Mouse (Mus musculus) intestine, embryonic 14.5 days (tissue): ENCODE measurements around the gene Irf3. TPM values are rescaled to one million over a fixed set of nuclear protein-coding genes. Genes with fewer than 3 reads are reported as not detected.

Source experiments
- ATAC-seq: fragments of 200-750 bp; cut with Nextera tagmentation; replicated peaks from 2 replicates; pipeline ENCODE4 v1.8.0; 2017; ENCODE audit warnings: low read depth, moderate number of reproducible peaks, moderate TSS enrichment, moderate library complexity; ENCODE audit not compliant: low FRiP score, low TSS enrichment
- DNase-seq: peaks from one replicate; pipeline ENCODE4 v3.0.0-alpha.2; 2018; ENCODE audit warnings: low spot score
- H3K27ac ChIP-seq: fragments of 300-500 bp; sonication (generic); 2 replicates; pipeline ENCODE4 v1.5.1; 2014; ENCODE audit warnings: low read depth, mild to moderate bottlenecking, control low read depth
- H3K27me3 ChIP-seq: fragments of 300-500 bp; sonication (generic); replicated peaks from 2 replicates; pipeline ENCODE4 v1.6.1; 2014; ENCODE audit warnings: low read length, control low read depth; ENCODE audit not compliant: control insufficient read depth, insufficient read depth
- H3K36me3 ChIP-seq: fragments of 300-500 bp; sonication (generic); 2 replicates; pipeline ENCODE4 v1.6.1; 2014; ENCODE audit warnings: low read length, control low read depth; ENCODE audit not compliant: control insufficient read depth, insufficient read depth
- H3K4me1 ChIP-seq: fragments of 300-500 bp; sonication (generic); replicated peaks from 2 replicates; pipeline ENCODE4 v1.6.1; 2014; ENCODE audit warnings: low read length, control low read depth, mixed read lengths; ENCODE audit not compliant: control insufficient read depth, insufficient read depth
- H3K4me2 ChIP-seq: fragments of 300-500 bp; sonication (generic); 2 replicates; pipeline ENCODE4 v1.6.1; 2014; ENCODE audit warnings: low read length
- H3K4me3 ChIP-seq: fragments of 300-500 bp; sonication (generic); 2 replicates; pipeline ENCODE4 v1.5.1; 2014; ENCODE audit warnings: low read depth, low read length, control low read depth, mixed read lengths
- H3K9ac ChIP-seq: fragments of 300-500 bp; sonication (generic); 2 replicates; pipeline ENCODE4 v1.6.1; 2014; ENCODE audit warnings: mild to moderate bottlenecking, low read length
- H3K9me3 ChIP-seq: fragments of 300-500 bp; sonication (generic); 2 replicates; pipeline ENCODE4 v1.6.1; 2016; ENCODE audit warnings: low read length, control low read depth; ENCODE audit not compliant: control insufficient read depth
- WGBS: fragments of 180-500 bp; shearing (Covaris S2); extraction: QIAGEN DNeasy Blood & Tissue Kit; methylation state at CpG from one replicate; pipeline ENCODE4 v1.1.7; 2014; 5-methylcytosine and 5-hydroxymethylcytosine counted together
- polyA plus RNA-seq: library from polyadenylated mRNA; unstranded; fragments of >200 nt; fragmentation: Nextera tagmentation; extraction: Ambion mirVana; gene quantifications from 2 replicates; pipeline ENCODE4 v1.2.1, GENCODE M21; 2014

The Irf3 gene
- polyA plus RNA-seq, 1 experiment from 2014 or later: 91.7 TPM

DNA sequence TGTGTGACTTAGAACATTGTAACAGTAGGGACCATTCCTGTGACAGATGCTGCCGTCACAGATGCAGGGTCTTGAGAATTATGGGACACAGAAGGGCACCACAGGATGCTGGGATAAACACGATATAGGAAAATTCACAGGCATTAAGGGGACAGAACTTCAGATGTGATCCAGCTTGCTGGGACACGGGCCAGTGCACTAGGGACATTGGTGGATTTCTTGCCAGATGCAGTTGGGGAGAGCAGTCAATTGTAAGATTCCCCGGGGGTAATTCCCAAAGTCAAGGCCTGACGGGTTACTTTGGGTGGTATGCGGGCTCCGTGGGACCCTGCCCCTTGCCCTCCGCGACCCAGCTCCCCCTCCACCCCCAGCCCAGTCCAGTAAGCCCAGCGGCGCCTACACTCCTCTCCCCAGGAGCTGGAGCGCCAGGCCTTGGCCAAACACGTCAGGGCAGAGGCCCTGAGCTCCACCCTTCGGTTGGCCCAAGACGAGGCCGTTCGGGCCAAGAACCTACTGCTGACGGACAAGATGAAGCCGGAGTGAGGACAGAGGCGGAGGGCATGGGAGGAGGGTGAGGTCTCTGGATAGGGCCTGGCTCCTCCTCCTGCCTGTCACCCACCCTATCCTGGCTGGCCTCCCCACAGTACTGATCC lies 40.1 kb upstream of the Irf3 start:
- ATAC-seq: no peak
- WGBS: 77% methylated on average over 20 of the region's 20 CpGs

GRCm38 (mm10) chr7:44958208-44958607 lies 39.2 kb upstream of the Irf3 start:
- Histone ChIP-seq H3K4me2 (no peak overlapping the region), H3K27me3 (no peaks in the 10 kb centered on the region), H3K9me3 (no peaks in the 10 kb centered on the region), H3K4me1 (no peaks in the 10 kb centered on the region), H3K36me3 (peaks cover 17% of the 10 kb centered on the region), H3K9ac (no peak overlapping the region), H3K4me3 (no peak overlapping the region), H3K27ac (no peak overlapping the region)
- ATAC-seq: no peak
- WGBS: 54% methylated on average over 7 of the region's 7 CpGs
- no peak for DNase-seq

More for the DNA sequence above, 40.1 kb upstream of the Irf3 start:
- H3K9me3 ChIP-seq: no peaks in the 10 kb centered on the region
- DNase-seq: no peak
- H3K27ac ChIP-seq: no peak overlapping the region
- H3K27me3 ChIP-seq: no peaks in the 10 kb centered on the region
- peaks cover 13% of the 10 kb centered on the region; the same call in 1 of the 2 replicates for H3K36me3 ChIP-seq
- H3K4me2 ChIP-seq: no peak overlapping the region
- H3K4me3 ChIP-seq: no peak overlapping the region
- no peak overlapping the region for H3K9ac ChIP-seq
- H3K4me1 ChIP-seq: no peaks in the 10 kb centered on the region

DNA sequence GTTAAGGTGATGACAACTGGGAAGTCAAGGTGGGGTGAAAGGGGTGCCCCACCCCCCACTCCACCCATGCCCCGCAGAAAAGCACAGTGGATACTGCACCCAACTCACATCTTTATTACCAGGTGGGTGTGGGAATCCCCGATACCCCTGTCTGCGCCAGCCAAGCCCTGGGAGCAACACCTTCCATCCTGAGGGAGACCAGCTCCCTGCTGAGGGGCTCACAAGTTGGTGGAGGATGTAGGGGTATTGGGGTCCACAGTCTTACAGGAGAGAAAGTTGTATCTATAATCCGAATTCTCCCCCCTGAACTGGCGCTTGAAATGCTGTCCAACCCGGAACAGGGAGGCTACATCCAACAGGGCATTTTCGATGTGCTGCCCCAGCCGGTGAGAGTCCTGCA lies 38.2 kb upstream of the Irf3 start:
- ATAC-seq: no peak
- Histone ChIP-seq H3K36me3 (peaks cover 20% of the 10 kb centered on the region), H3K27ac (no peak overlapping the region), H3K4me1 (no peaks in the 10 kb centered on the region), H3K9ac (no peak overlapping the region), H3K27me3 (no peaks in the 10 kb centered on the region), H3K9me3 (no peaks in the 10 kb centered on the region), H3K4me3 (no peak overlapping the region), H3K4me2 (no peak overlapping the region)
- no peak for DNase-seq
- 81% methylated on average over 8 of the region's 8 CpGs for WGBS

- Histone ChIP-seq H3K4me1 (no peaks in the 10 kb centered on the region), H3K9ac (no peak overlapping the region), H3K27ac (no peak overlapping the region), H3K4me3 (no peak overlapping the region), H3K36me3 (peaks cover 21% of the 10 kb centered on the region), H3K9me3 (no peaks in the 10 kb centered on the region), H3K27me3 (no peaks in the 10 kb centered on the region), H3K4me2 (no peak overlapping the region)
- no peak for ATAC-seq
- 85% methylated on average over 10 of the region's 10 CpGs for WGBS
- DNase-seq: no peak
These were observed 37.5 kb upstream of the Irf3 start for GRCm38 (mm10) chr7:44959874-44960511.

DNA sequence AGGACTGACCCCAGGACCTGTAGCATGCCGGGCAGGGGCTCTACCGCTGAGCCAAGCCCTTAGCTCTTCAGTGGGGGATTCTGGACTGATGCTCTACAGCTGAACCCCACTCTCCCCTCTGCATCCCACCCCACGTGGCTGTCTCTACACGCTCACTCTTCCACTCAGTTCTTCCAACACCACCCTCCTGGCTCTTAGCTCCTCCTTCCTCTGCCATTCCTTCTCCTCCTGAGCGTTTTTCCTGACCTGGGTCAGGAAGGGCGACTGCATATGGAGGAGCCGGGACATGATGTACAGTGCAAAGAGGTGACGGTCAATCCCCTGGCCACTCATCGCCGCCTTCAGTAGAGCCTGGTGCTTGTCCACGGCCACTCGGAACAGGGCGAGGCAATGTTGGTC lies 36.9 kb upstream of the Irf3 start:
- 88% methylated on average over 13 of the region's 13 CpGs for WGBS
- Histone ChIP-seq H3K4me3 (no peak overlapping the region), H3K4me1 (no peaks in the 10 kb centered on the region), H3K27ac (no peak overlapping the region), H3K27me3 (no peaks in the 10 kb centered on the region), H3K36me3 (peaks cover 24% of the 10 kb centered on the region), H3K9me3 (no peaks in the 10 kb centered on the region), H3K4me2 (no peak overlapping the region), H3K9ac (no peak overlapping the region)
- DNase-seq (no peak), ATAC-seq (no peak)

DNA sequence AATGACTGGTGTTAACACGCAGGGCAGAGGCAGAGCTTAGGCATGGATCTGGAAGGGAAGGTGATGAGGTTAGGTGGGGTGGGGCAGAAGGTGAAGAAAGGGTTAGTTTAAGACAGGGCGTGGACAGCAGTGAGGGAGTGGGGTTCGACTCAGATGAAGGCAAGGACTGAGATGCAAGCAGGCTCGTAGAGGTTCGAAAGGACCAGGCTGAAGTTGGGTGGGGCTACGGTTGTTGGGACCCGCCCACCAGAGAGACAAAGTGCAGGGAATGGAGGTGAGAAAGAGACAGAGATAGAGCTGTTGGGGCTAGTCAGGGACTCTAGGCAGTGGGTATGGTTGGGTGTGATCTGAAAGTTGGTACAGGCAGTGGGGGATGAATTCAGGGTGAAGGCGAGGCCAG lies 35.1 kb upstream of the Irf3 start:
- Histone ChIP-seq H3K9ac (no peak overlapping the region), H3K4me2 (no peak overlapping the region), H3K9me3 (no peaks in the 10 kb centered on the region), H3K27me3 (no peaks in the 10 kb centered on the region), H3K4me1 (no peaks in the 10 kb centered on the region), H3K4me3 (no peak overlapping the region), H3K27ac (no peak overlapping the region), H3K36me3 (peaks cover 29% of the 10 kb centered on the region)
- ATAC-seq (no peak), DNase-seq (no peak)
- WGBS: 60% methylated on average over 8 of the region's 8 CpGs

DNA sequence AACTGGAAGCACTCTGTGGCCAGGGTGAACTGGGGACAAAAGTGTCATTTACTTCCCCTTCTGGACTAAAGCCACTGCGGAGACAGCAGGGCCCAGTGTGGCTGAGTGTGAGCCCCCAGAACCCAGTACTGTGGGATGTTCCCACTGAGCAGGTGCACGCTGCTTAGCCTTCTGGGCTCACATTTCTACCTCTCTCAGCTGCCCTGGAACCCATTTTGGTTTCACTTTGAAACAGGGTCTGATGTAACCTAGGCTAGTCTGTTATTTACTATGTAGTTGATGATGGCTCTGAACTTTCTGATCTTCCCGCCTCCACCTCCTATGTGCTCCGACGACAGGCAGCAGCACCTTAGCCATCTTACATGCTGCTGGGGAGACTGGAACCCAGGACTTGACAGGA lies 34.6 kb upstream of the Irf3 start:
- H3K9me3 ChIP-seq: no peaks in the 10 kb centered on the region
- H3K27ac ChIP-seq: no peak overlapping the region
- 90% methylated on average over 5 of the region's 5 CpGs for WGBS
- H3K4me2 ChIP-seq: no peak overlapping the region
- H3K9ac ChIP-seq: no peak overlapping the region
- no peak for DNase-seq
- peaks cover 29% of the 10 kb centered on the region for H3K36me3 ChIP-seq
- no peak overlapping the region for H3K4me3 ChIP-seq
- no peaks in the 10 kb centered on the region for H3K4me1 ChIP-seq
- no peaks in the 10 kb centered on the region for H3K27me3 ChIP-seq
- ATAC-seq: no peak

DNA sequence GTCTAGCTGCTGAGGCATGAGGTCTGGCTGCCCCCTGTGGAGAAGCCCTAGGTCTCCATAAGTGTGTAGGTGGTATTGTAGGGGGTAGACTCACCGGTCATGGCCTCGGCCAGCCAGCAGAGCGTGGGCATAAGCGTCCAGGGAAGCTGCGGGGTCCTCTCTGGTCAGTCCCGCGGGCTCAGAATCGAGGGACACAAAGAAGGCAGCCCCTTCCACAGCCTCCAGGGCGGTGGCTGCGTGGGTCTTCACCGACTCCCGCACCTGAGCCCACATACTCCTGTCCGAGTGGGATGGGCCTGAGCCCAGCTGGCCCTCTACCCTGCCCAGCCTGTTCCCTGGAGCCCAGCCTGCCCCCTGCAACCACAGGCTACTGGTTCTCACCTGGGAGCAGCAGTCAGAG lies 32.5 kb upstream of the Irf3 start:
- Histone ChIP-seq H3K9me3 (no peaks in the 10 kb centered on the region), H3K27ac (no peak overlapping the region), H3K36me3 (peaks cover 29% of the 10 kb centered on the region), H3K9ac (no peak overlapping the region), H3K4me3 (no peak overlapping the region), H3K4me2 (no peak overlapping the region), H3K27me3 (no peaks in the 10 kb centered on the region), H3K4me1 (no peaks in the 10 kb centered on the region)
- WGBS: 95% methylated on average over 13 of the region's 13 CpGs
- DNase-seq (no peak), ATAC-seq (no peak)

GRCm38 (mm10) chr7:44965975-44966374 lies 31.5 kb upstream of the Irf3 start:
- DNase-seq (no peak), ATAC-seq (no peak)
- Histone ChIP-seq H3K27ac (no peak overlapping the region), H3K4me1 (peaks cover 2% of the 10 kb centered on the region), H3K36me3 (peaks cover 24% of the 10 kb centered on the region), H3K27me3 (no peaks in the 10 kb centered on the region), H3K9ac (no peak overlapping the region), H3K4me2 (no peak overlapping the region), H3K9me3 (no peaks in the 10 kb centered on the region), H3K4me3 (no peak overlapping the region)
- WGBS: 76% methylated on average over 7 of the region's 7 CpGs
